Mouse (Mus musculus): Measurements from ENCODE around the gene Nup133.

- TF ChIP-seq POLR2A (IDR thresholded peaks at IDR 0.05; ENCODE audit: extremely low read depth, insufficient read depth, low read length) (no peak), CTCF (IDR thresholded peaks at IDR 0.05; ENCODE audit: extremely low read depth, insufficient read depth, low read length) (no peak)
Measured at GRCm38 (mm10) chr8:123877865-123878264, 71.2 kb downstream of the Nup133 start.
